Mouse (Mus musculus) bone marrow, adult 2 months (tissue): ENCODE data around the gene Hpd. TPM values are rescaled to one million over a fixed set of nuclear protein-coding genes. Genes with fewer than 3 reads are reported as not detected.
A peak's percentile ranks its signal among the peaks of the same experiment; 100 is the strongest.

Experiments
- H3K27ac ChIP-seq: fragments of 200-500 bp; 2 replicates; pipeline ENCODE4 v1.5.1; 2012; ENCODE audit warnings: low read depth, mild to moderate bottlenecking, control low read depth, inconsistent platforms, low read length; ENCODE audit not compliant: control insufficient read depth, poor library complexity, insufficient read depth
- H3K4me1 ChIP-seq: fragments of 200-500 bp; 2 replicates; pipeline ENCODE4 v1.6.1; 2011; ENCODE audit warnings: low read length; ENCODE audit not compliant: control insufficient read depth, insufficient read depth
- H3K4me3 ChIP-seq: fragments of 200-500 bp; replicated peaks from 2 replicates; pipeline ENCODE3; 2011; ENCODE audit warnings: mild to moderate bottlenecking, low read depth, low read length, control low read depth; ENCODE audit not compliant: control insufficient read depth
- CTCF ChIP-seq: fragments of 200-500 bp; IDR thresholded peaks from 2 replicates; pipeline ENCODE4 v1.5.1; 2011; ENCODE audit warnings: low read length, control low read depth; ENCODE audit not compliant: control insufficient read depth, insufficient read depth
- POLR2A ChIP-seq: fragments of 200-500 bp; IDR thresholded peaks from 2 replicates; pipeline ENCODE4 v1.6.1; 2011; ENCODE audit warnings: low read depth, mild to moderate bottlenecking, control low read depth, low read length, borderline replicate concordance; ENCODE audit not compliant: control insufficient read depth
- WGBS: fragments of 180-500 bp; shearing (Covaris S2); methylation state at CpG from one replicate; pipeline ENCODE4 v1.1.7; 2018; 5-methylcytosine and 5-hydroxymethylcytosine counted together
- polyA plus RNA-seq: library from polyadenylated mRNA; stranded (reverse); fragments of >200 nt; gene quantifications from 2 replicates; pipeline ENCODE4 v1.2.4, GENCODE M21; 2011; ENCODE audit warnings: low replicate concordance; ENCODE audit not compliant: missing spikeins, insufficient read depth, insufficient read length

Gene Hpd
- polyA plus RNA-seq, 1 experiment, result 21.0 TPM

- WGBS, result 1% methylated on average over 28 of the region's 28 CpGs
Measured at GRCm38 (mm10) chr5:123139722-123140627, 42.6 kb downstream of the Hpd start.

GRCm38 (mm10) chr5:123138953-123139721 lies 43.4 kb downstream of the Hpd start:
- WGBS, result 2% methylated on average over 39 of the region's 39 CpGs

More at GRCm38 (mm10) chr5:123139722-123140627, 42.6 kb downstream of the Hpd start:
- H3K4me3 ChIP-seq, result peak overlapping the region; percentile 77
- no peak for TF ChIP-seq CTCF
- TF ChIP-seq POLR2A, result no peak
- H3K27ac ChIP-seq, result peak overlapping the region; percentile 99
- no peaks in the 10 kb centered on the region; the same call in none of the 2 replicates for H3K4me1 ChIP-seq

GRCm38 (mm10) chr5:123138230-123138911 lies 44.2 kb downstream of the Hpd start:
- H3K4me1 ChIP-seq, result no peaks in the 10 kb centered on the region; the same call in 1 of the 2 replicates

More at GRCm38 (mm10) chr5:123138953-123139721, 43.4 kb downstream of the Hpd start:
- peak overlapping the region; percentile 99 for H3K27ac ChIP-seq
- H3K4me3 ChIP-seq, result peak overlapping the region; percentile 77
- H3K4me1 ChIP-seq, result no peaks in the 10 kb centered on the region; the same call in none of the 2 replicates
- TF ChIP-seq CTCF, result no peak
- TF ChIP-seq POLR2A, result peak; percentile 82

GRCm38 (mm10) chr5:123137910-123138229 lies 44.7 kb downstream of the Hpd start:
- TF ChIP-seq CTCF (no peak), POLR2A (no peak)
- H3K27ac ChIP-seq, result peak overlapping the region; percentile 99
- peak overlapping the region; percentile 77 for H3K4me3 ChIP-seq
- 11% methylated on average over 6 of the region's 6 CpGs for WGBS
- H3K4me1 ChIP-seq, result no peaks in the 10 kb centered on the region; the same call in 1 of the 2 replicates

More at GRCm38 (mm10) chr5:123138230-123138911, 44.2 kb downstream of the Hpd start:
- 1% methylated on average over 40 of the region's 40 CpGs for whole genome bisulfite sequencing
- Histone ChIP-seq H3K4me3 (peak overlapping the region; percentile 77), H3K27ac (peak overlapping the region; percentile 99)
- TF ChIP-seq CTCF (no peak), POLR2A (peak; percentile 49; the same call in 1 of the 2 replicates)

- Histone ChIP-seq H3K27ac (peak overlapping the region; percentile 99), H3K4me1 (peaks cover 1% of the 10 kb centered on the region; the same call in 1 of the 2 replicates), H3K4me3 (peak overlapping the region; percentile 77)
- peak; percentile 34; the same call in 1 of the 2 replicates for TF ChIP-seq POLR2A
- TF ChIP-seq CTCF, result no peak
- WGBS, result 6% methylated on average over 20 of the region's 20 CpGs
Measured at GRCm38 (mm10) chr5:123137044-123137909, 45.2 kb downstream of the Hpd start.

- Histone ChIP-seq H3K4me1 (peaks cover 1% of the 10 kb centered on the region; the same call in 1 of the 2 replicates), H3K27ac (peak overlapping the region; percentile 99), H3K4me3 (peak overlapping the region; percentile 77)
- TF ChIP-seq POLR2A (peak; percentile 37; the same call in 1 of the 2 replicates), CTCF (no peak)
- 4% methylated on average over 13 of the region's 13 CpGs for WGBS
Measured at GRCm38 (mm10) chr5:123136361-123137043, 46.0 kb downstream of the Hpd start.
